Mouse (Mus musculus) midbrain, postnatal 0 days (tissue): ENCODE measurements at regions not wholly inside any gene's neighbourhood (a gene's known extent, or its start where the extent isn't known, plus 50 kb on each side); places are given as distances from the start of the nearest gene placed in this dataset.
A peak's percentile ranks its signal among the peaks of the same experiment; 100 is the strongest.

ENCODE experiments used
- ATAC-seq: fragments of 200-750 bp; cut with Nextera tagmentation; 2 replicates; pipeline ENCODE4 v1.8.0; 2017; ENCODE audit warnings: moderate number of reproducible peaks, mild to moderate bottlenecking, moderate TSS enrichment, moderate library complexity; ENCODE audit not compliant: low FRiP score
- DNase-seq: peaks from one replicate; pipeline ENCODE4 v3.0.0-alpha.2; 2015; ENCODE audit warnings: low spot score
- H3K27ac ChIP-seq: fragments of 300-500 bp; sonication (generic); 2 replicates; pipeline ENCODE4 v1.5.1; 2014; ENCODE audit warnings: low read depth, mild to moderate bottlenecking, low read length, mixed read lengths
- H3K27me3 ChIP-seq: fragments of 300-500 bp; sonication (generic); 2 replicates; pipeline ENCODE4 v1.6.1; 2014; ENCODE audit warnings: low read length, control low read depth, mixed read lengths; ENCODE audit not compliant: insufficient read depth
- H3K36me3 ChIP-seq: fragments of 300-500 bp; sonication (generic); 2 replicates; pipeline ENCODE4 v1.6.1; 2014; ENCODE audit warnings: low read length, control low read depth, mixed read lengths; ENCODE audit not compliant: insufficient read depth
- H3K4me1 ChIP-seq: fragments of 300-500 bp; sonication (generic); 2 replicates; pipeline ENCODE4 v1.6.1; 2014; ENCODE audit warnings: mild to moderate bottlenecking, control low read depth, antibody characterized with exemption, low read length, mixed read lengths; ENCODE audit not compliant: insufficient read depth
- H3K4me2 ChIP-seq: fragments of 300-500 bp; sonication (generic); 2 replicates; pipeline ENCODE4 v1.6.1; 2014; ENCODE audit warnings: low read depth, mild to moderate bottlenecking, low read length, mixed read lengths; ENCODE audit not compliant: poor library complexity, severe bottlenecking
- H3K4me3 ChIP-seq: fragments of 300-500 bp; sonication (generic); 2 replicates; pipeline ENCODE4 v1.5.1; 2014; ENCODE audit warnings: low read depth, mild to moderate bottlenecking, low read length, moderate library complexity
- H3K9ac ChIP-seq: fragments of 300-500 bp; sonication (generic); replicated peaks from 2 replicates; pipeline ENCODE4 v1.6.1; 2014; ENCODE audit warnings: mild to moderate bottlenecking, low read length, moderate library complexity, mixed read lengths; ENCODE audit not compliant: poor library complexity, severe bottlenecking
- H3K9me3 ChIP-seq: fragments of 300-500 bp; sonication (generic); 2 replicates; pipeline ENCODE4 v1.6.1; 2016; ENCODE audit warnings: low read length, control low read depth
- CTCF ChIP-seq: IDR thresholded peaks from 2 replicates; pipeline ENCODE4 v1.5.1; 2016; ENCODE audit warnings: antibody characterized with exemption, mild to moderate bottlenecking
- WGBS: fragments of 180-500 bp; shearing (Covaris S2); extraction: QIAGEN DNeasy Blood & Tissue Kit; methylation state at CpG from one replicate; pipeline ENCODE4 v1.1.7; 2014; 5-methylcytosine and 5-hydroxymethylcytosine counted together

DNA sequence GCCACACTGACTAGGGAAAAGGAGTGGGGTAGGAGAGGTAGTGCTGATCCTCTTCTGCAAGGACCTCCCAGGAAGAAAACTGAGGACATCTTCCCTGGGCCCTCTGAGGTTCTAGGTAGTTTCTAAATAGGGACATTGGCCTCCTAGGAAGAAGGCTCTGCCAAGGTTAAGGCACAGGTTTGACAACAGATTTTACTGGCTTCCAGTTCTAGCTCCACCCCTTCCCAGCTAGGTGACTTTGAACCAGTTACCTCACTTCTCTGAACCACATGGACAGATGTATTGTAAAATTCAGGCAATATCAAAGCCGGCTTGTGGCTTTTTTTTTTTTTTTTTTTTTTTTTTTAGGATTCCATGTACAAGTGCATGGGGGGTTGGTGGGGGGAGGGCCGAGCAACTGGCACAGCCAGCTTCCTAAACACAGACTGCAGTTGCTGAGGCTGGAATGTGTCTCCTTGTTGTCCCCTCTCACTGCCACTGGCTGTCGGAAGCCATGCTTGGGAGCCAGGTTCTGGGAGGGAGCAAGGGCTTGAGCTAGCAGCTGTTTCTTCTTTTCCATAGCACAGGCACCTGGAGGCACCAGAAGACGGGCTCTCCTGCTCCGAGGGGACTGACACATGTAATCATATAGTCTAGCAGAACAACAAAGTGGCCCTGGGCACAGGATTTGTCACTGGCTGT, 69.8 kb upstream of the Grik3 start:
- no peaks in the 10 kb centered on the region for H3K4me1 ChIP-seq

DNA sequence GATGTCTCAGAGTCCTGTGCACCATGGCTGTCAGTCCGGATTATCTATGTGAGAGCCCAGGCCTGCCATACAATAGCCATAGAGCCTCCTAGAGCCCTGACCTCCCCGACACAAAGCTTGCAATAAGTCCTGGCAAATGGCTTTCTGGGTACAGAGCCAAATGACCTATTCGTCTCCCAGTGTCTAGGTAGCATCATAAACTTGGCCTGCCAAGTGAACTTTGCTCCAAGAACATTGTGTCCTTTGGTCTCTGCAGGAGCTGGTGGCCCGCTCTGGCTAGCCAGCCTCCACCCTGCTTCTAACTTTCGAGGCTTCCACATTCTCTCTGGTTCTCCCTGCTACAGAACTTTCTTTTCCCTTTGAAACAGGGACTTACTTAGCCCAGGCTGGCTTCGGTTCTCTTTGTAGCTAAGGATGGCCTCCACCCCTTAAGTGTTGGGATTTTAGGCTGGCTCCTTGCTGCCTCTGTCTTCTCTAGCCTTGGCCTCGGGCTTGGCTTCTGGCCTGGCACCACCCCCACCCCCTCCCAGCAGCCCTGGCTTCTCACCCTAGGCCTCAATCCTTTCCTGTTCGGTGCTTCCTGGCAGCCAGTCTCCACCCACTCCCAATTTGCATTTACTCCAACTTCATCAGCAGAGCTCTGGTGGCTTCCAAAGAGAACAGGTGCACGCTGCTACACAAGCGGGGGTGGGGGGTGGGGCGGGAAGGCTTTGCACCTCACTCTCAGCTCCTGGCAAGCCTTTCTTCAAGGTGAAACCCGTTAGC, 70.8 kb upstream of the Grik3 start:
- 53% methylated on average over 12 of the region's 12 CpGs for WGBS

More for the DNA sequence above, 69.8 kb upstream of the Grik3 start:
- ATAC-seq (no peak), DNase-seq (no peak)
- Histone ChIP-seq H3K27me3 (no peaks in the 10 kb centered on the region; the same call in 1 of the 2 replicates), H3K4me2 (no peak overlapping the region), H3K36me3 (no peaks in the 10 kb centered on the region), H3K27ac (no peak overlapping the region), H3K9me3 (no peaks in the 10 kb centered on the region), H3K4me3 (no peak overlapping the region), H3K9ac (no peak overlapping the region)
- 46% methylated on average over 5 of the region's 5 CpGs for WGBS
- TF ChIP-seq CTCF, result no peak

DNA sequence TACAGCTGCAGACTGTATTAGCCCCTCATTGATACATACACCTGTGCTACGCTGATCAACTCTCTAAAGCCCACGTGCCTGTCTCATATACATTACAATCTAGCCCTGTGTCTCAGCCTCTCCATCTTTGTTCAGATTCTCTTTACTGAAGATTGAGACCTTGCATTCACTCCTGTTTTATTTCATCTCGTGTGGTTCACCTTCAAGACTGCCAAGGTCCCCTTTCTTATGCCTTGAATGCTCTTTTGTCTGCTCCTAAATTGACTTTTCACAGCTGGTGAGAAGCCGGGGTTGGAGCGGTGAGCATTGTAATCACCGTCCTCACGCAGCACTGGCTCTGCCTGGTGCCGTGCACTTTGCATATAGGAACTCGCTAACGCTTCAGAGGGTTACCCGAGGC, 75.2 kb upstream of the Grik3 start:
- Histone ChIP-seq H3K27me3 (no peaks in the 10 kb centered on the region), H3K4me3 (no peak overlapping the region), H3K9ac (no peak overlapping the region), H3K9me3 (no peaks in the 10 kb centered on the region), H3K4me1 (0 out of 2 replicates have a peak, but pooled peaks cover 4% of the 10 kb centered on the region), H3K4me2 (no peak overlapping the region), H3K36me3 (no peaks in the 10 kb centered on the region), H3K27ac (no peak overlapping the region)
- TF ChIP-seq CTCF, result no peak
- DNase-seq, result no peak
- 25% methylated on average over 11 of the region's 11 CpGs for WGBS
- no peak for ATAC-seq

More for the DNA sequence above, 70.8 kb upstream of the Grik3 start:
- Histone ChIP-seq H3K4me1 (no peaks in the 10 kb centered on the region), H3K36me3 (no peaks in the 10 kb centered on the region), H3K4me3 (no peak overlapping the region), H3K27me3 (no peaks in the 10 kb centered on the region; the same call in 1 of the 2 replicates), H3K27ac (no peak overlapping the region), H3K4me2 (no peak overlapping the region), H3K9me3 (no peaks in the 10 kb centered on the region), H3K9ac (no peak overlapping the region)
- DNase-seq, result no peak
- ATAC-seq, result no peak
- no peak for TF ChIP-seq CTCF

DNA sequence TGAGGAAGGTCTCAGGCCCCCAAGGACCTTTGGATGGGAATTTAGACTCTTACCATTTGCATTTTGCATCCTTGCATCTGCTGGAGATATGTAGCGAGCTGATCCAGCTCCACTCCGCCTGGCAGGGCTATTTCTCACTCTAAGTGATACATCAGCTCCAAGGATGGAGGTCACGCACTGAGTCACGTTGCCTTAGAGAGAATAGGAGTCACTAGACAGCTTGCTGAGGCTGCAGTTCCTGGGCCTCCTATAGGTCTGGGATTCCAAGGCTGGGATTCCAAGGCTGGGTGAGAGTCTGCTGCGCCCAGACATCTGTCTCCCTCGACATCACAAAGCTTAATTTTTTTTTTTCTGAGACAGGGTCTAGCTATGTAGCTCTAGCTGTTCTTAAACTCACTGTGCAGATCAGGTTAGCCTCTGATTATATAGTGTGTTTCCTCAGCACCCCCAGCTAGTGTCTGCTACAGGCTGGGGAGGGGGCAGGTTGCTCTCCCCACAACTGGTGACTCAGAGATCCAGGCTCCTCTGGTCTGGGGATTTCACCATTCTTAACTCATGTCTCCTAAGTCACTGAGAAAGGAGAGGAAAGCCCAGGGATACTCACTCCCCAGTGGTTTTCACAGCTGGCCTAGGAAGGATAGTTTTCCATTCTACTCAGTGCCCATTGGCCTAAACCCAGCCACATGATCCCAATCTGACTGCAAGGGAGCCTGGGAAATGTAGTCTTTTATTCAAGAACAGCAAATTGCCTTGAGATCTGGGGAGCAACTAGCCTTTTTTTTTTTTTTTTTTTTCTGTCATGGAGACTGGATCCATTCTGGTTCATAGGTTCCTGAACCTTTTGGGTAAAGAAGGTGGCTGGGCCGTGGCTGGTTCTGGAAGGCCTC, 76.4 kb upstream of the Grik3 start:
- 79% methylated on average over 7 of the region's 7 CpGs for WGBS
- H3K4me3 ChIP-seq, result no peak overlapping the region

DNA sequence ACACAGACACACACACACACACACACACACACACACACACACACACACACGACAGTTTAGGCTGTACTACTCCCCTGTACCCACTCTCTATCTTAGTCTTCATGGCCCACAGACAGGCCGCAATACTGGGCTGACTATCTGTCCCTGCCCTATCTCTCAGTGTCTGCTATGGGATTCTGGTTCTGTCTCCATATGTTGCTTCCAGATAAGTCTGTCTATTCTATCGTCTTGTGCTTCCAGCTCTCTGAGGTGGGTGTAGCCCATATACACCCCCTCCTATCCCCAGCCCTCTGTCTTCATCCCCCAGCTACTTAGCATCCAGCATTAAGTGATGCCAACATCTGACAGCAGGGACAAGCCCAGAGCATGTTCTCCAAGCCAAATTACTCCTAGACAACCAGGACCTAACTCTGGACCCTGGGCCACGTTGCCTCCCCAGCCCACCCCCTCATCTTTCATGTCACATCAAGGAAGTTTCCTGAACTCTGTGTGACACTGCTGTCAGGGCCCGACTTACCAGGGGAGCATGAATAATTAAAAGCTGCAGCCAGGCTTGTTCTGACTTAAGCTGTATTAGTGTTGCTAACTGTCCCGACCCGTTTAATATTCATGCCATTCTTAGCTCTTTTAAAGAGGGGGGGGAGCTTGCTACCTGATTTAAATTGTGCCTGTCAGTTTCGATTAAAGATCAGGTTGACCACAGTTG, 79.6 kb upstream of the Grik3 start:
- no peak overlapping the region for H3K9ac ChIP-seq
- 23% methylated on average over 8 of the region's 8 CpGs for WGBS
- TF ChIP-seq CTCF, result no peak
- no peaks in the 10 kb centered on the region for H3K9me3 ChIP-seq
- ATAC-seq (no peak), DNase-seq (peak; percentile 27)
- no peak overlapping the region for H3K27ac ChIP-seq
- no peak overlapping the region for H3K4me3 ChIP-seq
- H3K4me2 ChIP-seq, result no peak overlapping the region
- H3K4me1 ChIP-seq, result peaks cover 10% of the 10 kb centered on the region; the same call in 1 of the 2 replicates
- no peaks in the 10 kb centered on the region for H3K36me3 ChIP-seq
- no peaks in the 10 kb centered on the region for H3K27me3 ChIP-seq

More for the DNA sequence above, 76.4 kb upstream of the Grik3 start:
- no peaks in the 10 kb centered on the region for H3K27me3 ChIP-seq
- no peak overlapping the region for H3K9ac ChIP-seq
- peak; percentile 77 for DNase-seq
- H3K4me1 ChIP-seq, result 0 out of 2 replicates have a peak, but pooled peaks cover 4% of the 10 kb centered on the region
- H3K4me2 ChIP-seq, result no peak overlapping the region
- ATAC-seq, result peak; percentile 79
- no peak for TF ChIP-seq CTCF
- no peak overlapping the region for H3K27ac ChIP-seq
- no peaks in the 10 kb centered on the region for H3K36me3 ChIP-seq
- no peaks in the 10 kb centered on the region for H3K9me3 ChIP-seq
